Mouse (Mus musculus) midbrain, postnatal 0 days (tissue): ENCODE results near the gene Gm5475. TPM values are rescaled to one million over a fixed set of nuclear protein-coding genes. Genes with fewer than 3 reads are reported as not detected.

Source experiments
- ATAC-seq: fragments of 200-750 bp; cut with Nextera tagmentation; 2 replicates; pipeline ENCODE4 v1.8.0; 2017; ENCODE audit warnings: moderate number of reproducible peaks, mild to moderate bottlenecking, moderate TSS enrichment, moderate library complexity; ENCODE audit not compliant: low FRiP score
- DNase-seq: peaks from one replicate; pipeline ENCODE4 v3.0.0-alpha.2; 2015; ENCODE audit warnings: low spot score
- H3K27ac ChIP-seq: fragments of 300-500 bp; sonication (generic); 2 replicates; pipeline ENCODE4 v1.5.1; 2014; ENCODE audit warnings: low read depth, mild to moderate bottlenecking, low read length, mixed read lengths
- H3K27me3 ChIP-seq: fragments of 300-500 bp; sonication (generic); 2 replicates; pipeline ENCODE4 v1.6.1; 2014; ENCODE audit warnings: low read length, control low read depth, mixed read lengths; ENCODE audit not compliant: insufficient read depth
- H3K36me3 ChIP-seq: fragments of 300-500 bp; sonication (generic); 2 replicates; pipeline ENCODE4 v1.6.1; 2014; ENCODE audit warnings: low read length, control low read depth, mixed read lengths; ENCODE audit not compliant: insufficient read depth
- H3K4me1 ChIP-seq: fragments of 300-500 bp; sonication (generic); 2 replicates; pipeline ENCODE4 v1.6.1; 2014; ENCODE audit warnings: mild to moderate bottlenecking, control low read depth, antibody characterized with exemption, low read length, mixed read lengths; ENCODE audit not compliant: insufficient read depth
- H3K4me2 ChIP-seq: fragments of 300-500 bp; sonication (generic); 2 replicates; pipeline ENCODE4 v1.6.1; 2014; ENCODE audit warnings: low read depth, mild to moderate bottlenecking, low read length, mixed read lengths; ENCODE audit not compliant: poor library complexity, severe bottlenecking
- H3K4me3 ChIP-seq: fragments of 300-500 bp; sonication (generic); 2 replicates; pipeline ENCODE4 v1.5.1; 2014; ENCODE audit warnings: low read depth, mild to moderate bottlenecking, low read length, moderate library complexity
- H3K9ac ChIP-seq: fragments of 300-500 bp; sonication (generic); replicated peaks from 2 replicates; pipeline ENCODE4 v1.6.1; 2014; ENCODE audit warnings: mild to moderate bottlenecking, low read length, moderate library complexity, mixed read lengths; ENCODE audit not compliant: poor library complexity, severe bottlenecking
- H3K9me3 ChIP-seq: fragments of 300-500 bp; sonication (generic); 2 replicates; pipeline ENCODE4 v1.6.1; 2016; ENCODE audit warnings: low read length, control low read depth
- CTCF ChIP-seq: IDR thresholded peaks from 2 replicates; pipeline ENCODE4 v1.5.1; 2016; ENCODE audit warnings: antibody characterized with exemption, mild to moderate bottlenecking
- WGBS: fragments of 180-500 bp; shearing (Covaris S2); extraction: QIAGEN DNeasy Blood & Tissue Kit; methylation state at CpG from one replicate; pipeline ENCODE4 v1.1.7; 2014; 5-methylcytosine and 5-hydroxymethylcytosine counted together
- polyA plus RNA-seq: library from polyadenylated mRNA; unstranded; fragments of >200 nt; fragmentation: Nextera tagmentation; extraction: Ambion mirVana; gene quantifications from 2 replicates; pipeline ENCODE4 v1.2.1, GENCODE M21; 2015
- total RNA-seq: library from RNA; depleted of rRNA; stranded (reverse); fragments of >200 nt; gene quantifications from 2 replicates; pipeline ENCODE4 v1.2.3, GENCODE M21; 2014

The Gm5475 gene
- total and polyA plus RNA-seq, 2 experiments from 2014 or later, result 0.17 TPM; not detected in 1

GRCm38 (mm10) chr15:100429959-100430565 lies 8.1 kb downstream of the Gm5475 start:
- Histone ChIP-seq H3K27ac (no peak overlapping the region), H3K27me3 (peaks cover 5% of the 10 kb centered on the region), H3K36me3 (no peaks in the 10 kb centered on the region), H3K4me3 (no peak overlapping the region), H3K4me2 (no peak overlapping the region), H3K9me3 (no peaks in the 10 kb centered on the region), H3K4me1 (no peaks in the 10 kb centered on the region), H3K9ac (no peak overlapping the region)
- no peak for TF ChIP-seq CTCF
- ATAC-seq, result no peak
- 78% methylated on average over 11 of the region's 11 CpGs for WGBS
- DNase-seq, result peak; percentile 89

GRCm38 (mm10) chr15:100433234-100433633 lies 11.3 kb downstream of the Gm5475 start:
- Histone ChIP-seq H3K36me3 (no peaks in the 10 kb centered on the region), H3K27ac (no peak overlapping the region), H3K9me3 (no peaks in the 10 kb centered on the region), H3K4me3 (no peak overlapping the region), H3K9ac (no peak overlapping the region), H3K4me2 (no peak overlapping the region), H3K4me1 (no peaks in the 10 kb centered on the region), H3K27me3 (no peaks in the 10 kb centered on the region)
- DNase-seq (no peak), ATAC-seq (no peak)
- 69% methylated on average over 4 of the region's 4 CpGs for WGBS
- TF ChIP-seq CTCF, result no peak

GRCm38 (mm10) chr15:100436112-100436511 lies 14.2 kb downstream of the Gm5475 start:
- ATAC-seq (no peak), DNase-seq (no peak)
- 78% methylated on average over 4 of the region's 4 CpGs for WGBS
- H3K9ac ChIP-seq, result no peak overlapping the region
- TF ChIP-seq CTCF, result no peak
- no peak overlapping the region for H3K27ac ChIP-seq
- H3K36me3 ChIP-seq, result no peaks in the 10 kb centered on the region
- H3K4me3 ChIP-seq, result no peak overlapping the region
- no peaks in the 10 kb centered on the region for H3K4me1 ChIP-seq
- no peak overlapping the region for H3K4me2 ChIP-seq
- H3K9me3 ChIP-seq, result no peaks in the 10 kb centered on the region
- H3K27me3 ChIP-seq, result no peaks in the 10 kb centered on the region

GRCm38 (mm10) chr15:100436518-100436917 lies 14.6 kb downstream of the Gm5475 start:
- Histone ChIP-seq H3K9me3 (no peaks in the 10 kb centered on the region), H3K27me3 (no peaks in the 10 kb centered on the region), H3K9ac (no peak overlapping the region), H3K4me2 (no peak overlapping the region), H3K36me3 (no peaks in the 10 kb centered on the region), H3K27ac (no peak overlapping the region), H3K4me3 (no peak overlapping the region), H3K4me1 (no peaks in the 10 kb centered on the region)
- ATAC-seq (no peak), DNase-seq (no peak)
- WGBS, result 59% methylated on average over 10 of the region's 10 CpGs
- no peak for TF ChIP-seq CTCF

GRCm38 (mm10) chr15:100443126-100443922 lies 21.4 kb downstream of the Gm5475 start:
- TF ChIP-seq CTCF, result no peak
- H3K9ac ChIP-seq, result peak overlapping the region; percentile 59
- peak overlapping the region; percentile 67 for H3K4me2 ChIP-seq
- no peaks in the 10 kb centered on the region for H3K9me3 ChIP-seq
- 4% methylated on average over 20 of the region's 31 CpGs for WGBS
- no peaks in the 10 kb centered on the region for H3K27me3 ChIP-seq
- H3K36me3 ChIP-seq, result no peaks in the 10 kb centered on the region
- peak; percentile 93 for ATAC-seq
- no peaks in the 10 kb centered on the region for H3K4me1 ChIP-seq
- peak; percentile 97 for DNase-seq
- peak overlapping the region; percentile 40 for H3K4me3 ChIP-seq
- H3K27ac ChIP-seq, result peak overlapping the region; percentile 76

GRCm38 (mm10) chr15:100446887-100447286 lies 24.9 kb downstream of the Gm5475 start:
- no peaks in the 10 kb centered on the region for H3K36me3 ChIP-seq
- DNase-seq (no peak), ATAC-seq (no peak)
- no peaks in the 10 kb centered on the region for H3K4me1 ChIP-seq
- no peak for TF ChIP-seq CTCF
- no peak overlapping the region for H3K4me3 ChIP-seq
- no peaks in the 10 kb centered on the region for H3K27me3 ChIP-seq
- no peak overlapping the region for H3K4me2 ChIP-seq
- no peak overlapping the region for H3K27ac ChIP-seq
- 80% methylated on average over 2 of the region's 2 CpGs for WGBS
- H3K9me3 ChIP-seq, result no peaks in the 10 kb centered on the region
- no peak overlapping the region for H3K9ac ChIP-seq
